Mouse (Mus musculus): ENCODE results near the gene 1700066M21Rik. TPM values are rescaled to one million over a fixed set of nuclear protein-coding genes. Genes with fewer than 3 reads are reported as not detected.
A peak's percentile ranks its signal among the peaks of the same experiment; 100 is the strongest.

The 1700066M21Rik gene
- polyA plus RNA-seq, 1 experiment from 2014 or later: 11.6 TPM

- DNase-seq (ENCODE audit: low read depth, low spot score) (no peak), ATAC-seq (no peak)
- in situ Hi-C loops (cut with MboI; ENCODE audit: low pct_unique_long_range_greater_than_20kb): loop anchor here (25.0 kb wide), 1 partner anchor 1979 kb away; the partner anchor contains the start of gene Plcl1
- ChIA-PET CTCF (no interaction called here), POLR2A (no interaction called here)
- no peaks in the 10 kb centered on the region for H3K27me3 ChIP-seq
- TF ChIP-seq CTCF (IDR thresholded peaks at IDR 0.05): no peak
Measured at GRCm38 (mm10) chr1:57390993-57391790, 13.8 kb downstream of the 1700066M21Rik start.

- ChIA-PET POLR2A (interaction anchor here (1.0 kb wide), 1 partner anchor 10 kb away, joined by 3 read pairs; no protein-coding TSS in a partner anchor), CTCF (no interaction called here)
- TF ChIP-seq CTCF (IDR thresholded peaks at IDR 0.05): no peak
- in situ Hi-C loops (cut with MboI; ENCODE audit: low pct_unique_long_range_greater_than_20kb): loop anchor here (25.0 kb wide), 1 partner anchor 1980 kb away; the partner anchor contains the start of gene Plcl1
- H3K27me3 ChIP-seq: no peaks in the 10 kb centered on the region
- ATAC-seq (no peak), DNase-seq (ENCODE audit: low read depth, low spot score) (no peak)
Measured at GRCm38 (mm10) chr1:57392417-57392816, 15.0 kb downstream of the 1700066M21Rik start.

GRCm38 (mm10) chr1:57394051-57394450, 16.6 kb downstream of the 1700066M21Rik start:
- in situ Hi-C loops (cut with MboI; ENCODE audit: low pct_unique_long_range_greater_than_20kb): loop anchor here (25.0 kb wide), 1 partner anchor 1982 kb away; the partner anchor contains the start of gene Plcl1
- DNase-seq (ENCODE audit: low read depth, low spot score) (no peak), ATAC-seq (no peak)
- ChIA-PET POLR2A (no interaction called here), CTCF (interaction anchor here (0.9 to 1.6 kb wide), 6 partner anchors 10 to 53 kb away, joined by 3 to 7 read pairs (median 4); partner anchors contain the start of genes 1700066M21Rik, Maip1 and Tyw5)
- peak; percentile 52 for TF ChIP-seq CTCF (IDR thresholded peaks at IDR 0.05)
- no peaks in the 10 kb centered on the region for H3K27me3 ChIP-seq

GRCm38 (mm10) chr1:57400321-57400720, 22.9 kb downstream of the 1700066M21Rik start:
- H3K27me3 ChIP-seq: no peaks in the 10 kb centered on the region
- in situ Hi-C loops (cut with MboI; ENCODE audit: low pct_unique_long_range_greater_than_20kb): loop anchor here (25.0 kb wide), 1 partner anchor 1012 kb away; the partner anchor contains the start of gene Clk1
- POLR2A ChIA-PET: no interaction called here
- no peak for TF ChIP-seq CTCF (IDR thresholded peaks at IDR 0.05)
- ATAC-seq (no peak), DNase-seq (ENCODE audit: low read depth, low spot score) (no peak)
- CTCF ChIA-PET: interaction anchor here (1.2 kb wide), 2 partner anchors 9 to 12 kb away, joined by 3 to 5 read pairs; no protein-coding TSS in a partner anchor

GRCm38 (mm10) chr1:57400877-57401276, 23.5 kb downstream of the 1700066M21Rik start:
- DNase-seq (ENCODE audit: low read depth, low spot score) (no peak), ATAC-seq (no peak)
- no peaks in the 10 kb centered on the region for H3K27me3 ChIP-seq
- ChIA-PET CTCF (interaction anchor here (1.2 kb wide), 2 partner anchors 8 to 12 kb away, joined by 3 to 5 read pairs; no protein-coding TSS in a partner anchor), POLR2A (no interaction called here)
- TF ChIP-seq CTCF (IDR thresholded peaks at IDR 0.05): no peak
- in situ Hi-C loops (cut with MboI; ENCODE audit: low pct_unique_long_range_greater_than_20kb): loop anchor here (25.0 kb wide), 1 partner anchor 1011 kb away; the partner anchor contains the start of gene Clk1

- no peak for ATAC-seq
- POLR2A ChIA-PET: interaction anchor here (0.8 kb wide), 1 partner anchor 10 kb away, joined by 3 read pairs; no protein-coding TSS in a partner anchor
- no peak for TF ChIP-seq CTCF (IDR thresholded peaks at IDR 0.05)
- no peaks in the 10 kb centered on the region for H3K27me3 ChIP-seq
- in situ Hi-C loops (cut with MboI; ENCODE audit: low pct_unique_long_range_greater_than_20kb): loop anchor here (25.0 kb wide), 1 partner anchor 1010 kb away; the partner anchor contains the start of gene Clk1
- CTCF ChIA-PET: no interaction called here
- DNase-seq (ENCODE audit: low read depth, low spot score): no peak
Measured at GRCm38 (mm10) chr1:57402116-57402515, 24.7 kb downstream of the 1700066M21Rik start.

- POLR2A ChIA-PET: no interaction called here
- DNase-seq (ENCODE audit: low read depth, low spot score): no peak
Measured at GRCm38 (mm10) chr1:57406187-57407151, 29.0 kb downstream of the 1700066M21Rik start, which contains the start of the genes Maip1 and Tyw5. Gene Maip1 (plus strand): TSS chr1:57406328. Gene Tyw5 (minus strand): TSS chr1:57407101.

GRCm38 (mm10) chr1:57408994-57409393, 31.6 kb downstream of the 1700066M21Rik start:
- ATAC-seq: no peak
- POLR2A ChIA-PET: no interaction called here
- CTCF ChIA-PET: interaction anchor here (0.6 to 1.2 kb wide), 3 partner anchors 9 to 540 kb away, joined by 3 read pairs; no protein-coding TSS in a partner anchor
- no peak for TF ChIP-seq CTCF (IDR thresholded peaks at IDR 0.05)
- in situ Hi-C loops (cut with MboI; ENCODE audit: low pct_unique_long_range_greater_than_20kb): loop anchor here (25.0 kb wide), 1 partner anchor 1003 kb away; the partner anchor contains the start of gene Clk1
- DNase-seq (ENCODE audit: low read depth, low spot score): no peak
- H3K27me3 ChIP-seq: no peaks in the 10 kb centered on the region

More at GRCm38 (mm10) chr1:57406187-57407151, 29.0 kb downstream of the 1700066M21Rik start, which contains the start of the genes Maip1 and Tyw5:
- in situ Hi-C loops (cut with MboI; ENCODE audit: low pct_unique_long_range_greater_than_20kb): loop anchor here (25.0 kb wide), 1 partner anchor 1006 kb away; the partner anchor contains the start of gene Clk1
- no peaks in the 10 kb centered on the region for H3K27me3 ChIP-seq
- TF ChIP-seq CTCF (IDR thresholded peaks at IDR 0.05): no peak
- CTCF ChIA-PET: interaction anchor here (1.2 kb wide), 1 partner anchor 13 kb away, joined by 4 read pairs; no protein-coding TSS in a partner anchor
- ATAC-seq: peak; percentile 81

GRCm38 (mm10) chr1:57413397-57413796, 36.0 kb downstream of the 1700066M21Rik start:
- DNase-seq (ENCODE audit: low read depth, low spot score): no peak
- H3K27me3 ChIP-seq: no peaks in the 10 kb centered on the region
- no peak for ATAC-seq
- ChIA-PET CTCF (no interaction called here), POLR2A (no interaction called here)
- in situ Hi-C loops (cut with MboI; ENCODE audit: low pct_unique_long_range_greater_than_20kb): loop anchor here (25.0 kb wide), 1 partner anchor 999 kb away; the partner anchor contains the start of gene Clk1
- no peak for TF ChIP-seq CTCF (IDR thresholded peaks at IDR 0.05)
